Mouse (Mus musculus): ENCODE data around the gene Pfkm.

DNA sequence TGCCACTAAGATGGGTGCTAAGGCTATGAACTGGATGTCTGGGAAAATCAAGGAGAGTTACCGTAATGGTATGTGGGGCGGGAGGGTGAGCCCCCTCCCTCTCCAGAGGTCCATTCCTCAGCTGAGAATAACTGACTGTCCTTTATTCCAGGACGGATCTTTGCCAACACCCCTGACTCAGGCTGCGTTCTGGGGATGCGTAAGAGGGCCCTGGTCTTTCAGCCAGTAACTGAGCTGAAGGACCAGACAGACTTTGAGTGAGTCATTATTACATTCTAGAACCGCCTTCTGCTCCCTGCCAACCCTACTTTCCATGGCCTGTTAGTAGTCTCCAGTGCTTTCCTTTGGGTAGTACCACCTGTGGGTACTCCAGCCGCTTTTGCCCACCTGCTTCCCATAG lies 39.1 kb downstream of the Pfkm start:
- TF ChIP-seq CTCF (IDR thresholded peaks at IDR 0.05; ENCODE audit: control insufficient read depth, insufficient read depth, insufficient read length): no peak
- TF ChIP-seq CEBPB (IDR thresholded peaks at IDR 0.05; ENCODE audit: low read depth): no peak
- TF ChIP-seq MYOG (IDR thresholded peaks at IDR 0.05; ENCODE audit: control insufficient read depth, extremely low read depth, insufficient read length): no peak
- TF ChIP-seq USF1 (IDR thresholded peaks at IDR 0.05; ENCODE audit: low read depth): no peak
- TF ChIP-seq MAX (IDR thresholded peaks at IDR 0.05): no peak
- no peak for TF ChIP-seq MYOD1 (IDR thresholded peaks at IDR 0.05; ENCODE audit: control insufficient read depth, insufficient read length, low read depth)
